In the genomic region with DNA sequence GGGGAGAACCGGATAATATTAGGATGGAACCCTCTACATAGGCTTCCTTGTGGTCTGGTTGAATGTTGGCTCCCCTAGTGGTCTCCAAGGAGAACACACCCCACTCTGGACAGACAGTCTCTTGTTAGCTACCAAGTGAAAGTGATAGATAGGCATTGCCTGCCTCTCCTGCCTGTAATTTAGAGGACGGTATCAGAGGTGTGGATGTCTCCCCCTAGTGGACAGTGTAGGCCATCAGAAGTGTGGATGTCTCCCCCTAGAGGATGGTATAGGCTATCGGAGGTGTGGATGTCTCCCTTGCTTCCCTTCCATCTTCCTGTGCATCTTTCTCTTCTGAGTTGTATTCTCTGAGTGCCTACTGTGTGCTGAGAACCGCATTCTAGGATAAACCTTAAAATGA, we compare ENCODE assay signal across 9 mouse cellular contexts. TPM values are rescaled to one million over a fixed set of nuclear protein-coding genes. Genes with fewer than 3 reads are reported as not detected.
DNase-seq lines count a peak whose midpoint lies in the region; ATAC-seq lines count a peak whose summit lies in the region.
"Had no signal": no experiment of that assay in that cellular context is flagged by ENCODE, and none has a peak within 500 bp of the region (broad histone marks: within the 10 kb centered on the region; RNA-seq: fewer than 3 reads in every experiment).

No protein-coding gene starts in this region.

- DNase-seq in right cerebral cortex, adult 18-20 months, result peak; percentile 71
- DNase-seq in right cerebral cortex, postnatal 4 days, result no peak
- DNase-seq in cerebellum, adult 18-20 months, result peak; percentile 46 to 58
- DNase-seq in forelimb bud, embryonic 11.5 days (ENCODE audit: low read depth, low spot score), result peak; percentile 84
- DNase-seq in left cerebral cortex, postnatal 36 days (ENCODE audit: low spot score in 2 of 2), result peak; percentile 56 to 63
- DNase-seq in spleen, postnatal 10 days (ENCODE audit: low spot score in 2 of 2), result peak; percentile 34 to 74

- intact Hi-C loops in left cerebral cortex, postnatal 36 days (cut with DNase I), result no loop called here

- WGBS in intestine, embryonic 15.5 days, result 28% methylated on average over 4 of the region's 4 CpGs
- 22% methylated on average over 4 of the region's 4 CpGs for WGBS in midbrain, embryonic 13.5 days

- H3K4me2 ChIP-seq in intestine, embryonic 15.5 days (replicated peaks), result no peak overlapping the region
- H3K4me2 ChIP-seq in midbrain, embryonic 13.5 days (replicated peaks), result no peak overlapping the region
- H3K4me2 ChIP-seq: embryonic facial prominence, embryonic 12.5 days had no signal

- H3K4me3 ChIP-seq in intestine, embryonic 15.5 days (replicated peaks), result no peak overlapping the region
- no peak overlapping the region for H3K4me3 ChIP-seq in midbrain, embryonic 13.5 days (replicated peaks)
- H3K4me3 ChIP-seq: embryonic facial prominence, embryonic 12.5 days had no signal

- no peak overlapping the region for H3K27ac ChIP-seq in intestine, embryonic 15.5 days
- H3K27ac ChIP-seq in midbrain, embryonic 13.5 days, result no peak overlapping the region
- H3K27ac ChIP-seq: embryonic facial prominence, embryonic 12.5 days had no signal

- no peaks in the 10 kb centered on the region for H3K27me3 ChIP-seq in intestine, embryonic 15.5 days (replicated peaks)
- H3K27me3 ChIP-seq in midbrain, embryonic 13.5 days, result 0 out of 2 replicates have a peak, but pooled peaks cover 3% of the 10 kb centered on the region
- H3K27me3 ChIP-seq: embryonic facial prominence, embryonic 12.5 days had no signal

- H3K9ac ChIP-seq in intestine, embryonic 15.5 days, result no peak overlapping the region
- no peak overlapping the region for H3K9ac ChIP-seq in midbrain, embryonic 13.5 days (replicated peaks)
- H3K9ac ChIP-seq: embryonic facial prominence, embryonic 12.5 days had no signal

- H3K36me3 ChIP-seq in intestine, embryonic 15.5 days, result no peaks in the 10 kb centered on the region
- no peaks in the 10 kb centered on the region for H3K36me3 ChIP-seq in midbrain, embryonic 13.5 days
- H3K36me3 ChIP-seq: embryonic facial prominence, embryonic 12.5 days had no signal

- ATAC-seq in intestine, embryonic 15.5 days, result peak; percentile 56; the same call in 1 of the 2 replicates
- ATAC-seq in midbrain, embryonic 13.5 days, result peak; percentile 58; the same call in 1 of the 2 replicates

- no peaks in the 10 kb centered on the region for H3K9me3 ChIP-seq in intestine, embryonic 15.5 days
- H3K9me3 ChIP-seq in midbrain, embryonic 13.5 days, result 0 out of 2 replicates have a peak, but pooled peaks cover 6% of the 10 kb centered on the region
- H3K9me3 ChIP-seq: embryonic facial prominence, embryonic 12.5 days had no signal

- H3K4me1 ChIP-seq in intestine, embryonic 15.5 days (replicated peaks), result no peaks in the 10 kb centered on the region
- H3K4me1 ChIP-seq in midbrain, embryonic 13.5 days (replicated peaks), result no peaks in the 10 kb centered on the region
- H3K4me1 ChIP-seq: embryonic facial prominence, embryonic 12.5 days had no signal

RNA-seq across cellular contexts. Expression of a gene that starts 21.7 kb away (rescaled TPM):
- 379 and 414 TPM in 2 replicates for polyA plus RNA-seq in intestine, embryonic 15.5 days (2015; fragmentation: Nextera tagmentation; extraction: Ambion mirVana)
- total RNA-seq in left cerebral cortex, postnatal 36 days (2021), result 10 to 100 TPM; 84.1 to 91.4 TPM
- 192 and 200 TPM in 2 replicates for polyA plus RNA-seq in midbrain, embryonic 13.5 days (2015; fragmentation: Nextera tagmentation; extraction: Ambion mirVana)

RNA-seq across cellular contexts. Expression of a gene that starts 32.6 kb away (rescaled TPM):
- polyA plus RNA-seq in intestine, embryonic 15.5 days (2015; fragmentation: Nextera tagmentation; extraction: Ambion mirVana), result 0.83 and 0.95 TPM in 2 replicates
- total RNA-seq in left cerebral cortex, postnatal 36 days (2021), result 10 to 100 TPM; 24.5 to 29.4 TPM
- polyA plus RNA-seq in midbrain, embryonic 13.5 days (2015; fragmentation: Nextera tagmentation; extraction: Ambion mirVana), result 1.4 and 1.5 TPM in 2 replicates

RNA-seq across cellular contexts. Expression of a gene that starts 32.6 kb away (rescaled TPM):
- polyA plus RNA-seq in intestine, embryonic 15.5 days (2015; fragmentation: Nextera tagmentation; extraction: Ambion mirVana), result 0.62 and 0.69 TPM in 2 replicates
- 10 to 100 TPM; 66.7 to 74.0 TPM for total RNA-seq in left cerebral cortex, postnatal 36 days (2021)
- polyA plus RNA-seq in midbrain, embryonic 13.5 days (2015; fragmentation: Nextera tagmentation; extraction: Ambion mirVana), result 7.0 and 8.5 TPM in 2 replicates

RNA-seq across cellular contexts. Expression of a gene that starts 43.3 kb away (rescaled TPM):
- 35.9 and 36.1 TPM in 2 replicates for polyA plus RNA-seq in intestine, embryonic 15.5 days (2015; fragmentation: Nextera tagmentation; extraction: Ambion mirVana)
- 100 to 1,000 TPM; 270 to 338 TPM for total RNA-seq in left cerebral cortex, postnatal 36 days (2021)
- 79.8 and 89.2 TPM in 2 replicates for polyA plus RNA-seq in midbrain, embryonic 13.5 days (2015; fragmentation: Nextera tagmentation; extraction: Ambion mirVana)
